Mouse (Mus musculus) liver, embryonic 11.5 days (tissue): Measurements from ENCODE around the gene Rps27. TPM values are rescaled to one million over a fixed set of nuclear protein-coding genes. Genes with fewer than 3 reads are reported as not detected.

Source experiments
- ATAC-seq: fragments of 200-750 bp; cut with Nextera tagmentation; replicated peaks from 2 replicates; pipeline ENCODE4 v1.8.0; 2017; ENCODE audit warnings: moderate number of reproducible peaks, mild to moderate bottlenecking, moderate TSS enrichment, moderate library complexity; ENCODE audit not compliant: low FRiP score
- DNase-seq: peaks from one replicate; pipeline ENCODE4 v3.0.0-alpha.2; 2017; ENCODE audit warnings: low spot score
- H3K27ac ChIP-seq: fragments of 300-500 bp; sonication (generic); 2 replicates; pipeline ENCODE4 v1.5.1; 2014; ENCODE audit warnings: mild to moderate bottlenecking, low read depth, low read length, control low read depth
- H3K27me3 ChIP-seq: fragments of 300-500 bp; sonication (generic); replicated peaks from 2 replicates; pipeline ENCODE4 v1.6.1; 2014; ENCODE audit warnings: low read length, mixed read lengths; ENCODE audit not compliant: control insufficient read depth, insufficient read depth
- H3K36me3 ChIP-seq: fragments of 300-500 bp; sonication (generic); 2 replicates; pipeline ENCODE4 v1.6.1; 2014; ENCODE audit warnings: mild to moderate bottlenecking, low read length, moderate library complexity, mixed read lengths; ENCODE audit not compliant: control insufficient read depth, insufficient read depth
- H3K4me1 ChIP-seq: fragments of 300-500 bp; sonication (generic); replicated peaks from 2 replicates; pipeline ENCODE4 v1.6.1; 2014; ENCODE audit warnings: low read length, mixed read lengths; ENCODE audit not compliant: control insufficient read depth, insufficient read depth
- H3K4me2 ChIP-seq: fragments of 300-500 bp; sonication (generic); 2 replicates; pipeline ENCODE4 v1.6.1; 2014; ENCODE audit warnings: mild to moderate bottlenecking, control low read depth, moderate library complexity
- H3K4me3 ChIP-seq: fragments of 300-500 bp; sonication (generic); 2 replicates; pipeline ENCODE4 v1.5.1; 2014; ENCODE audit warnings: low read depth, low read length, control low read depth
- H3K9ac ChIP-seq: fragments of 300-500 bp; sonication (generic); 2 replicates; pipeline ENCODE4 v1.6.1; 2014; ENCODE audit warnings: low read depth, low read length, control low read depth
- H3K9me3 ChIP-seq: fragments of 300-500 bp; sonication (generic); 2 replicates; pipeline ENCODE4 v1.6.1; 2016; ENCODE audit warnings: low read length, inconsistent platforms, mixed read lengths; ENCODE audit not compliant: control insufficient read depth
- WGBS: fragments of 180-500 bp; shearing (Covaris S2); extraction: QIAGEN DNeasy Blood & Tissue Kit; methylation state at CpG from one replicate; pipeline ENCODE4 v1.1.7; 2014; 5-methylcytosine and 5-hydroxymethylcytosine counted together
- polyA plus RNA-seq: library from polyadenylated mRNA; unstranded; fragments of >200 nt; fragmentation: Nextera tagmentation; extraction: Ambion mirVana; gene quantifications from 2 replicates; pipeline ENCODE4 v1.2.1, GENCODE M21; 2014

Rps27 gene
- polyA plus RNA-seq, 1 experiment from 2014 or later: 1,458 TPM

DNA sequence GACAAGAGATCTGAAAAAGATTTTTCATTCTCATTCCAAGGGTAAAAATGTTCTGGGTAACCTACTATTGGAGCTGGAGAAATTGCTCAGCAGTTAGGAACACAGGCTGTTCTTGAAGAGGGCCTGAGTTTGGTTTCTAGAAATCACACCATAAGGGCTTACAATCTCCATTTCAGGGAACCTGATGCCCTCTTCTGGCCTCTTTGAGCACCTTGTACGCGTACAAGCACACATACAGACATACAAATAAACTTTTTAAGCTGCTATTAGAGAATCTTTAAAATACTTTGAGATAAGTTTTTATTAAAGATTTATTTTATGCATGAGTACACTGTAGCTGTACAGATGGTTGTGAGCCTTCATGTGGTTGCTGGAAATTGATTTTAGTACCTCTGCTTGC lies 8.9 kb downstream of the Rps27 start:
- Histone ChIP-seq H3K27me3 (no peaks in the 10 kb centered on the region), H3K27ac (no peak overlapping the region), H3K9me3 (no peaks in the 10 kb centered on the region), H3K36me3 (peaks cover 19% of the 10 kb centered on the region), H3K4me2 (no peak overlapping the region), H3K4me3 (no peak overlapping the region), H3K4me1 (0 out of 2 replicates have a peak, but pooled peaks cover 2% of the 10 kb centered on the region), H3K9ac (no peak overlapping the region)
- no peak for DNase-seq
- WGBS: 88% methylated on average over 2 of the region's 2 CpGs
- ATAC-seq: no peak

DNA sequence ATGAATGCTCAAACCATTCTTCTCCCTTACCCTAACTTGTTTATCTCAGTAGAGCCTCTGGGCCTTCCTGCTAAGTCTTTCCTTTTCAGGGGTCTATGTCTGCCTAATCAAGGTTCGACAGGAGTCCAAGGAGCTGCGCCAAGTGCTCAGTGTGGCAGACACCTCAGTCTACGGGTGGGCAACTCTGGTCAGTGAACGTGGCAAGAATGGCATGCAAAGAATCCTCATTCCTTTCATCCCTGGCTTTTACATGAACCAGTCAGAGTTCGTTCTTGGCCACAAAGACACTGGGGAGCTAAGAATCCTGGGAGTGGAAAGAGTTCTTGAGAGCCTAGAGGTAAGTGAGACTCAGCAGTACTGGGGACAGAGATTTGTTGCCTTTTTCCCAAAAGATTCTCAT lies 9.8 kb downstream of the Rps27 start:
- Histone ChIP-seq H3K27me3 (no peaks in the 10 kb centered on the region), H3K4me1 (0 out of 2 replicates have a peak, but pooled peaks cover under 1% of the 10 kb centered on the region), H3K4me3 (no peak overlapping the region), H3K36me3 (peaks cover 12% of the 10 kb centered on the region; the same call in 1 of the 2 replicates), H3K27ac (no peak overlapping the region), H3K9ac (no peak overlapping the region), H3K9me3 (no peaks in the 10 kb centered on the region), H3K4me2 (no peak overlapping the region)
- WGBS: 72% methylated on average over 5 of the region's 5 CpGs
- DNase-seq (no peak), ATAC-seq (no peak)

DNA sequence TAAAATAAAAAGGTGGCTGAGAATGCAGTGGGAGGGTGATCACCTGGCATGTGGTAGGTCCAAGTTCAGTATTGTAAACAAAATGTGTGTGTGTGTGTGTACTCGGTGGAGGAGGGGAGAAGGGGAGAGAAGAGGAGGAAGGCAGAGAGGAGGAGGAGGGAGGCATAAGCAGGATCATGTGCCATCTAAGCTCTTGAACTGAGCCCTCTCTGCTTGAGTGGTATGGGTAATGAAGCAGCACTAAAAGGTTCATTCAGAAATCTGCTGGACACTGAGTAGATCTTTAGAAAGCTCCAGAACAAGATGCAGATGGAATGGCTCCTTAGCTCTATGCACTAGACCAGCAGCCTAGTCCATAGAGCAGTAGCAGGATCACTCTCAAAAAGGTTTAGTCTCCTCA lies 10.6 kb downstream of the Rps27 start:
- Histone ChIP-seq H3K36me3 (peaks cover 5% of the 10 kb centered on the region; the same call in 1 of the 2 replicates), H3K4me3 (no peak overlapping the region), H3K9me3 (no peaks in the 10 kb centered on the region), H3K27me3 (no peaks in the 10 kb centered on the region), H3K9ac (no peak overlapping the region), H3K4me1 (no peaks in the 10 kb centered on the region), H3K4me2 (no peak overlapping the region), H3K27ac (no peak overlapping the region)
- 38% methylated on average over 1 of the region's 1 CpGs for WGBS
- DNase-seq (no peak), ATAC-seq (no peak)

DNA sequence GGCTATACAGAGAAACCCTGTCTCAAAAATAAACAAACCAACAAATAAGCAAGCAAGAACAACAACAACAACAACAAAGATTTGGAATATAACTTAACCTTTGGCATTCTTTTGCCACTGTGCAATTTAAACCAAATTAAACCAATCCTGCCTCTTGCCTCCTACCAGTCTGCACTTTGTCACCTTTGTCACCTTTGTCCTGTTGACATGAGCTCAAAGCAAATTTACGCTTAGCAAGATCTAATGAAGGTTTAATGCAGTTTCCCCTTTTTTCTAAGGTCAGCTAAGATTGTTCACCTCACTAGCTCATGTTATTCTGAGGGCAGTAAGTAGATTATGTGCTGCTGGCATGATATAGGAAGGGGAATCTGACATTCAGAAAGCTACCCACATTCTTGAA lies 15.9 kb downstream of the Rps27 start:
- Histone ChIP-seq H3K27ac (no peak overlapping the region), H3K9ac (no peak overlapping the region), H3K9me3 (no peaks in the 10 kb centered on the region), H3K4me1 (no peaks in the 10 kb centered on the region), H3K4me2 (no peak overlapping the region), H3K36me3 (no peaks in the 10 kb centered on the region), H3K4me3 (no peak overlapping the region), H3K27me3 (no peaks in the 10 kb centered on the region)
- DNase-seq (no peak), ATAC-seq (no peak)
- 74% methylated on average over 1 of the region's 1 CpGs for WGBS

DNA sequence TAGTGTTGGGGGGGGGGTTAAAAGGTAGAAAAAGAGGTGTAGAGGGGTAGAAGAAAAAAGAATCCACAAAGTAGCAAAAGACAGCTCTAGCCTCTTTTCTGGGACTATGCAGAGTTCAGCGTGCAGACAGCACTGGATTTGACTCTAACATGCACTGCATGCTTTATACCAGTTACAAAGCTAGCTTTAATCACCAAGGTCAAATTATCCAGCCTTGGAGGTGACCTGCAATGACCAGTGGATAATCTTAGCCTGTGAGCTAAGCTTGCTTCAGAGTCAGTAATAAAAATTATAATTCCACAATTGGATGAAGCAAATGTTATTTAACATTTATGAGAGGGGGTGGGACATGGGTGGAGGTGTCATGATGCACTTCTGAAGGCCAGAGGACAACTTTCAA lies 17.8 kb downstream of the Rps27 start:
- Histone ChIP-seq H3K9me3 (no peaks in the 10 kb centered on the region), H3K4me3 (no peak overlapping the region), H3K9ac (no peak overlapping the region), H3K4me1 (no peaks in the 10 kb centered on the region), H3K27me3 (no peaks in the 10 kb centered on the region), H3K36me3 (no peaks in the 10 kb centered on the region), H3K4me2 (no peak overlapping the region), H3K27ac (no peak overlapping the region)
- WGBS: 85% methylated on average over 1 of the region's 1 CpGs
- ATAC-seq: no peak
- DNase-seq: no peak

DNA sequence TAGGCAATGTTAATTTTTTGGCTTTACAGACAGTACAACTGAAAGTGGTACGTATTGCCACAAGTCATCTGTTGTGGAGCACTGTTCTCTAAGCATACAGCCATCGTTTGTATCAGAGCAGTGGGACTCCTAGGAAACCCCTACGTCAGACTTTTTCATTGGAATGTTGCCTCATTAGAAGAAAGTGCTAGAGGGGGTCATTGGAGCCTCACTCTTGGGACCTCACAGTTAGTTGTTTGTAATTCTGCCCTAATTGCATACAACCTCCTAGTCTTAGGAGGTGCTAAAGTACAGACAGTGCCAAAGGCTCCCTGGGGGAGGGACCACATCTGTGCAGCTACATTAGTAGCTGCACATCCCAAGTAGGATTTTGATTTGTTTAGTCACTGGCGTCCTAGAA lies 18.7 kb downstream of the Rps27 start:
- no peak overlapping the region for H3K4me3 ChIP-seq
- H3K27me3 ChIP-seq: no peaks in the 10 kb centered on the region
- no peak overlapping the region for H3K9ac ChIP-seq
- no peak overlapping the region for H3K4me2 ChIP-seq
- no peaks in the 10 kb centered on the region for H3K4me1 ChIP-seq
- no peak for ATAC-seq
- H3K9me3 ChIP-seq: no peaks in the 10 kb centered on the region
- DNase-seq: no peak
- WGBS: 67% methylated on average over 4 of the region's 4 CpGs
- H3K36me3 ChIP-seq: no peaks in the 10 kb centered on the region
- no peak overlapping the region for H3K27ac ChIP-seq

DNA sequence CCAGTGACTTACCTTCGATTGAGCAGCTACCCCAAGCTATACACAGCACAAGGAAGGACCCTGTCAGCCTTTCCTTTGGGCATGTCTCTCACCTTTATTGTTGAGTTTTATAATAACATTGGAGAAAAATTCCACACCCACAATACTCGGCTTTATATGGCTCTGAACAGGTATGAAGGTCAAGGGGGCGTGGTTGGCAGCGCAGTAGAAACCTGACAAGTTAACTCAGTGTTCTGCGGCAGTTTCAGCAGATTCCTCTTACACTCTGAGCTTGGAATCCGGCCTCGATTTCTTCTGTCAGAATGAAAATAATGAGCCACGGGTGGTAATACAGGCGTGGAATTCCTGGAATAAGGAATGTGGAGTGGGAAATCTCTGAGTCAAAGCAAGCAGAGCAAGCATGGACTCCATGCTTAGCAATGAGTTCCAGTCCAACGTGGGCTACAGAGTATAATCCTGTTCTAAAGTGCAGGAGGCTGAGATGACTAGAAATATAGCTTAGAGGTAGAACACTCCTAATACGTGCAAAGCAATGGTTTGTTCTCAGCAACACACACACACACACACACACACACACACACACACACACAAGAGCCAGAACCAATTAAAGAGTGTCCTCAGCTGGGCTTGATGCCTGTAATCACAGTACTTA lies 22.5 kb downstream of the Rps27 start:
- ATAC-seq (no peak), DNase-seq (no peak)
- H3K4me3 ChIP-seq: no peak overlapping the region
- H3K9me3 ChIP-seq: no peaks in the 10 kb centered on the region
- no peak overlapping the region for H3K27ac ChIP-seq
- H3K4me1 ChIP-seq: no peaks in the 10 kb centered on the region
- no peak overlapping the region for H3K9ac ChIP-seq
- no peaks in the 10 kb centered on the region for H3K27me3 ChIP-seq
- 73% methylated on average over 11 of the region's 11 CpGs for WGBS
- H3K36me3 ChIP-seq: no peaks in the 10 kb centered on the region
- no peak overlapping the region for H3K4me2 ChIP-seq

DNA sequence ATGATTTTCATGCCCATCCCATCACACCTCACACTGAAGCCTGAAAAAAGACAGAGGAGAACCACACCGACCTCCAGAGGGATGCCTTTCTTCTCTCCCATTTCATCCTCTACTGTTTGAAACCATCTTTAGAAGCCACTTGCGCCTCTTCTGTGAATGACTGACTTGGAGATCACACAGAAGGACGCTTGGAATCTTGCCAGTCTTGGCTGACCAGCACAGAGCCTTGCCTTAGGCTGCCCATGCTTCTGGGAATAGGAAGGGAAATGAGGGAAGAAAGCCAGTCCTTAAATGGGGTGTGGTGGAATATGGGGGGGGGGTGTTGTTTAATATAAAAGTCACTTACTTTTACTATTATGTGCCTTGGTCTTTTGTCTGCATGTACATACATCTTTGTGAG lies 29.9 kb downstream of the Rps27 start:
- no peaks in the 10 kb centered on the region for H3K4me1 ChIP-seq
- DNase-seq: no peak
- no peak overlapping the region for H3K4me3 ChIP-seq
- no peak overlapping the region for H3K9ac ChIP-seq
- ATAC-seq: no peak
- H3K27ac ChIP-seq: no peak overlapping the region
- H3K4me2 ChIP-seq: no peak overlapping the region
- no peaks in the 10 kb centered on the region for H3K36me3 ChIP-seq
- WGBS: 64% methylated on average over 3 of the region's 3 CpGs
- no peaks in the 10 kb centered on the region for H3K9me3 ChIP-seq
- H3K27me3 ChIP-seq: no peaks in the 10 kb centered on the region

DNA sequence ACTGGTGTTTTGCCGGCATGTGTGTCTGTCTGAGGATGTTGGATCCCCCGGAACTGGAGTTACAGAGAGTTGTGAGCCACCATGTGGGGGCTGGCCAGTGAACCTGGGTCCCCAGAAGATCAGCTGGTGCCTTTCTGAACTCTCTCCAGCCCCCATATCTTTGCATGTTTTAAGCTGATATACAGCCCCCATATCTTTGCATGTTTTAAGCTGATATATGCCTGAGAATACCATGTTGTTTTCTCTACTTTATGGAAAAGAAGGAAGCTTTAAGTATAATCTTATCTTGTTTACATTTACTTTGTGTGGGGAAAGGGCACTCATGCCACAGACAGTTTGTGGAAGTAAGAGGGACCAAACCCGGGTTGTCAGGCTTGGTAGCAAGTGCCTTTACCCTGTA lies 33.9 kb downstream of the Rps27 start:
- no peaks in the 10 kb centered on the region for H3K9me3 ChIP-seq
- H3K36me3 ChIP-seq: no peaks in the 10 kb centered on the region
- no peak overlapping the region for H3K4me2 ChIP-seq
- no peaks in the 10 kb centered on the region for H3K4me1 ChIP-seq
- no peak overlapping the region for H3K4me3 ChIP-seq
- ATAC-seq (no peak; the same call in 1 of the 2 replicates), DNase-seq (no peak)
- no peaks in the 10 kb centered on the region for H3K27me3 ChIP-seq
- H3K9ac ChIP-seq: no peak overlapping the region
- WGBS: 69% methylated on average over 3 of the region's 3 CpGs
- no peak overlapping the region for H3K27ac ChIP-seq
